Mouse (Mus musculus) urinary bladder, adult 18-20 months (tissue): ENCODE measurements at regions not wholly inside any gene's neighbourhood (a gene's known extent, or its start where the extent isn't known, plus 50 kb on each side); places are given as distances from the start of the nearest gene placed in this dataset.

ENCODE experiments used
- DNase-seq, 2 experiments: peaks; one replicate each; pipeline ENCODE4 v3.0.0; 2022; ENCODE audit warnings: low spot score in 2 of 2, mixed read lengths in 2 of 2

DNA sequence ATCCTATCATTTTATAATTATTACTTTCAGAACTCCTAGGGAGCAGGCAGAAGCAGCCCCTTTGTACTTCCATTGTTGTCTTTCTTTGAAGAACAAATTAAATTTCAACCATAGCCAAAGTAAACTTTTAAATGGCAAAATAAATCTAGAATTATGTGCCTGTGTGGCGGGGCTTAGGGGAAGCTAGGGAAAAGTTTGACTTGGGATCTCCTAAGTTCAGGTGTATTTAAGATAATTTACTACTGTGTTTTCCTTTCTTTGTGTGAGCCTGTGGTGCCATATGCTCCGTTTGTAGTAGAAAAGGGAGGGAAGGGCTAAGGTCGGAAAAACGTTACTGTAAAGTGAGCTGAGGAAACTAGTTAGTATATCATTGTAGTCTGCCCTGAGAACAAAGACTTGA, 1062.5 kb upstream of the Zeb2 start:
- no peak for DNase-seq

DNA sequence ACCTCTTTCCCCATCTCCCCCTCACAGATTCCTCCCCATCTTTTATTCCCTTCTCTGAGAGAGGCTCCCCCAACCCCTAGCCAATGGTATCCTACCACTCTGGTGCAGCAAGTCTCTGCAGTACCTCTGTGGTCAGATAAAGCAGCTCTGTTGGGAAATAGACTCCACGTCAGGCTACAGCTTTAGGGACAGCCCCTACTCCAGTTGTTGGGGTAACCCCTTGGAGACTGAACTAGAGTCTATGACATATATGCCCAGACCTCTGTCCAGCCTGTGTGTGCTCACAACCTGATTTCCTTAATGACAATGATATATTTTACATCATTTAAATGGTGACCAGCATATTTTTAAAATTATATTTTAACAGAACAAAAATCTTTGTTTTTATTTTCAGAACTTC, 1051.3 kb upstream of the Zeb2 start:
- no peak for DNase-seq

DNA sequence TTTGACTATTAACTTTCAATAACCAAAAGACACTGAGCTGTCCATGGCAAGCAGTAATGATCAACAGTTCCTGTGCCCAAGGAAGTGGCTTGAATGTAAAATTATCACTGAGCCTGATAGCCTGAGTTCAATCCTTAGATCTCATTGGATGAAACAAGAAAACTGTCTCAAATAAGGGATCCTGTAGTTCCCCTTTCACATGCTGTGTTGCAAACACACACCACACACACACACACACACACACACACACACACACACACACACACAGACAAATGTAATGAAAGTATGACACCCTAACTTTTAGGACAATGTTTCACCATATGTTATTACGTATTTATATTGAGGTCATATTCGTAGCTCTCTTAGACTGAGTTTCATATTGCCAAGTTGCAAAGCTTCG, 1032.7 kb upstream of the Zeb2 start:
- DNase-seq = no peak

DNA sequence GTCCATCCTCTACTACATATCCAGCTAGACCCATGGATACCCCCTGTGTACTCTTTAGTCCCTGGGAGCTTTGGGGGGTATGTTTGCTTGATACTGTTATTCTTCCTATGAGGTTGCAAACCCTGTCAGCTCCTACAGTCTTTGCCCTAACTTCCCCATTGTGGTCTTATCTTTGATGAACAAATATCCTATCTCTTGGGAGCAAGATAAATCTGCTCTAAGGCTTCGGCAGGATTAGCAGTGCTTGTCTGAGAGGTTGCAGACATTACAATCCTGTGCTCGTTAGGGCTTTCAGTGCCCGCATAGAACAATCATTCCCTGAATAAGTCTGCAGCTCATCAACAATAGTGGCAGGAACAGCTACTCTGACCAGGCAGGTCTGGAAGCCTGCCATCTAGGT, 1002.7 kb upstream of the Zeb2 start:
- no peak for DNase-seq

DNA sequence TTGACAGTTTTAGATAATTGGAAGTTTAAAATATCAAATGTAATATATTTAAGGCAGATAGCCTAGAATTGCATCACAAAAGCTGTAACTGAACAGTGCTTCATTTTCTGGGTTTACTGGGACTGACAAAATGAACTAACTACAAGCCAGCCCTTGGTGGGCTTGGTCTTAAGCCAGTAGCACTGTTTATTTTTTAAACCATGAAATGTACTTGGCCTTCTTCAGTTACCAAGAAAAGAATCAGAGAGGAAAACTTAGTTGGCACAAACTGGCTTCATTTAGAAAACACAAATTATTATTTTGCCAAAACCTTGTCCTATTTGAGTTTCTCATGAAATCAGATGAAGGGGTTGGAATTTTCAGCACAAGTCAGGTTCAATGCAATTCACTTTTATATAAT, 989.8 kb upstream of the Zeb2 start:
- no peak for DNase-seq

DNA sequence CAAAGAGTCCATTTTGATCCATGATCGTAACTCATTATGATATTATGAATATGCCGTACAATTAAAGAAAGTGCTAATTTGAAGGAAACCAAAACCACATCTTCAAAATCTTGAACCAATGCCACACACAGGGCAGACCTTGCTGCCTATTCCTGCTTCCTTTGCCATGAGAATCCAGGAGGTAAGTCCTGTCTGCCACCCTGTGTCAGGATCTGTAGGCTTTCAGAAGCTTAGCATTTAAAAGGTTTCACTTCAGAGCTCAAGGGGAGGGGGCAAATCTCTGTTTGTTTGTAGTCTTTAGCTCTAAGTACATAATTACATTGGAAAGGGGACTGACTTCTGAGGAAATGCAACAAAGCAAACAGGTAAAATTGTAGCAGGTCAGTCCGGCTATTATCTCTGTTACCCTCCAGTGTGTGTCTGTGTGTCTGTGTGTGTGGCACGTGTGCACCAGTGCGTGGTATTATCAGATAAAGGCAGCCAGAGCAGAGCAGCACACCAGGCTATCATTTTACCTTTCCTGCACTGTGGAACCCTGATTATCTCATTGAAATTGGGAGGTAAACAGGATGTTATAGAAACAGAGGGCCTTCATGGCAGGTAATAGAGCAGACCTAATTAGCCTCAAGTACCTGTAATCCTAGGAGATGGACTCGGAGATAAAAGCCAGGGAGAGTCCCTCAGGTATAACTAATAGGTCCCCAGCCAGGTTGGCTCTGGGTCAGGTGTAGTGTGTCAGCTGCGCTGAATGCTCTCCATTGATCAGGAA, 948.0 kb upstream of the Zeb2 start:
- no peak for DNase-seq

DNA sequence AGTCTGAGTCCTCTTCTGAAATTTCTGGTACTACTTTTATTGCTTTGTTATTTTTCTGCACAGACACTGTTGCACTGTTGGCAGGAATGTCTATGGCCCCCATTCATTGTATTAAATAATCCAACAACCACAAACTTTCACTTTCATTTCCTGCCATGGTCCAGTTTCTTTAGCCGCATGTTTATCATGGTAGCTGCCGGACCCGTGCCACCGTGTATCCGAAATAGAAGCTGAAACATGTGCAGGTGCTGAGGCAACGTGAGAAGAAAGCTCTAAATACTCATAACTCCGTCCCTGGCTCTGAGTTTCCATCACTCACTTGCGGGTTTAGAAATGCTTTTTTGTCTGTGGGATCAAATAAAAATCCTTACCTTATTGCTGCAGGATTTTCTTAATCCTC, 938.5 kb upstream of the Zeb2 start:
- no peak for DNase-seq

DNA sequence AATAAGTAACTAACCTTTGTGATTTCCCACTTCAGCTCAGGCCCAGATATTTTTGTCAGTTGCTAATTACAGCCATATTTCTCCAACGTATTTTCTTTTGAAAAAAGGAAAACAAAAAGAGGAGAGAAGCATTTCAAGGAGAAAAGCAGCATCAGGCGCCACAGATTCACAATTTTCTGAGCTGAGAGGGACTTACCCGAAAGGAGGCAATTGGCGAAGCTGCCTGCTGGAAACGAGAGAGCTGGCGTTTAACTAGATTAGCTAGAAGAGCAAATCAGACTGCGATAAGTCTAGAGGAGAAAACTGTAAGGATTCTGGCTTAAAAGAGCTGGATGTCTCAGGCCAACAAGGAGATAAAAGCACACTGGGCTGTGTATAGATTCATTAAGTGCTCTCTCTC, 937.7 kb upstream of the Zeb2 start:
- DNase-seq = no peak

DNA sequence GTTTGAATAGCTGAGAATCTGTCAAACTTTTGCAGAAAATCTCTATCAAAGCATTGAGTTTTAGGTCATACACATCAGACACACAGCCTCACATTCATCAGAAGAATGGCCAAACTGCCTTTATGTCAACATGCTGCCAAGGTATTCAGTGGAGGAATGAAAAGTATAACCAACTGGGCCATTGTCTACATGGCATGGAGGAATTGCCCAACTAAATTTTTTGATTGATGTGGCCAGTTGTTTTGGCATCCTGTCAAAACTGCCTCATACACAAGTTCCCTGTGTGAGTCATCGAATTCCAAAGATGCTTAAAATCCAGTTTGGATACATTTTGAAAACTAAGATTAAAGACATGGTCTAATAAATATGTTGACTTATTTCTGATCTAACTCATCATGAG, 904.7 kb upstream of the Zeb2 start:
- DNase-seq = no peak

DNA sequence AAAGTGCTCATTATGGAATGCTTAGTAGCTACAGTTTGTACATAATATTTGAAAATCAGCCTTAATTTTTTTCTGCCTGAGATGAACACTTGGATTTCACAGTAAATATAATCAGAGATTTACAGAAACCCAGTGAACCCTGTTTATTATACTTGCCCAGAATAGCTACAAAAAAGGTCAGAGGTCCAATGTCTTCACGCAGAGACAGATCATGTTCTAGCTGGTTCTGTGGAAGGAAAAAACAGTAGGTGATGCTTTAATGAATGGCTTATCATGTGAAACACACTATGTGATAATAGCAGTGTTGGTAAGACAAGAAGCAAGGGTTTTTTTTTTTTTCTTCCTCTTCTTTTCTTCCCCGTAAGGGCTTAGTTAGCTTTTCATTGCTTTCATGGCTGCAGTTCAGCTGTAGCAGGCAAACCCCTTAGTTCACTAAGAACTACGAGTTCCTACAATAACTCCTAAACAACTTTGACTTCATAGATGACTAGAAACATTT, 896.6 kb upstream of the Zeb2 start:
- DNase-seq = no peak

DNA sequence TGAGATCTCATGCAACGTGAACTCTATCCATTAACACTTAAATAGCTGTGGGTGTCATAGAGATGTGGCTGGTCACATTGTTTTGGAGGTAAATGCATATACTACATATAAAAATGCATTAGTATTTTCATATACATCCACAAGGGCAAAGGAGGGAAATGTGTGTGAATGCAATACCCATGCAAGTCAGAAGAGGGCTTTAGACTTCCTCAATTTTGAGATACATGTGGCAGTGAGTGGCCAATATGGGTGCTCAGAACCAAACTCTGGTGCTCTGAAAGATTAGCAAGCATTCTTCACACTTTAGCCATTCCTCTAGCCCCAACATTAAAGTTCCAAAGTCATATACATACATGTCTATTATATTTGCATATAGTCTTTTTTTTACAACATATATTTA, 895.5 kb upstream of the Zeb2 start:
- no peak for DNase-seq

DNA sequence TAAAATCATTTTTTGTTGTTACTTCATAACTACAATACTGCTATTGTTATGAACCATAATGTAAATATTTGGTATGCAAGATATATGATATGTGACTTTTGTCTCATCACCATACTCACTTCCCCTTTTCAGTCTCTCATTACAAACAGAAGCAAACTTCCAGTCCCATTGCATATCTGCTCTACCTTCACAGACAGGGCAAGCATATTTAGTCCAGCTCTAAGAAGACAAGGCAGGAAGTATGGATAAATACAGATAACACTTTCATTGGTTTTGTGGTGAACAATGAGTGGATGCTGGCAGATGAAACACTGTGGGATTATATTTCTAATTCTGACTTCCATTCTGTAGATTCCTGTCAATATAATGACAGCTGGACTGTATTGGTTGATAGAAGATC, 858.0 kb upstream of the Zeb2 start:
- no peak for DNase-seq

DNA sequence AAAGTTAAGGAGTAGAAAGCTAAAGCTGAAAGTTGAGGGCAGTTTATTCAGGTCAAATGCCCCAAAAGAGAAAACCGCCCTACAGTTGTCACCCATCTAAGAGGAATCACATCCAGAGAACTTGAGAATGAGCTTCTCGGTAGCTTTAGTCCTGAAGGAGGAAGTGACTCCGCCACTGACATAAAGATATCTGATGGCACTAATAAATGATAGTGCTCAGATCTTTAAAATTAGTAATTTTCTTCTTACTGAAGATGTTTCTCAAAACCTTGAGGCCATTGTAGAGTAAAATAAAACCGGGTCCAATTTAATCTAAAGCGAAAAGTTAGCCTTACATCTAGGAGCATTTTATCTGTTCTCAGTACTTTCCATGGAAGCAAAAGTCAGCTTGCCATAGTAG, 851.4 kb upstream of the Zeb2 start:
- DNase-seq = no peak

DNA sequence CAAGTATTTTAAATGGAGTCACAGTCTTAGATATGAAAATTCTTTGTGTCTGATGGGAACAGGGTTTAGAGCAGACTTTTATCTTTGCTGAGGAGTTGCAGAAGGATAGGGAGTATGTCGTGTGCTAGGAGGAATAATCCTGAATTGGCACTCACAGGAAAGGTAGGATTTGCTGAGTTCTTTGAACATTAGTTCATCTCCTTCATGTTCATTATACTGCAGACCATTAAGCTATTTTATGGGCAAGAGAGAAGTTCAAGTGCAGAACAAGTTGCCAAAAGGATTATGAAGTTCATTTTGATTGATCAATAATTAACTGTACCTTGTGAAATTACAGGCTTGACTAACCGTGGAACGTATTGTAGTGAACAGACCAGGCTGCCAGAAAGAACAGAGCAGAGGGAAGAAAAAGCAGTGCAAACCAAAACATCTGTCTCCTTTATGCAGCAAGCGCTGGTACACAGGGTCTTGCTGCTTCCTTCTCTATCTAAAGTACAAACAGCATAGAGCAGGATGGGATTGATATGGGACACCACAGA, 839.7 kb upstream of the Zeb2 start:
- no peak for DNase-seq

DNA sequence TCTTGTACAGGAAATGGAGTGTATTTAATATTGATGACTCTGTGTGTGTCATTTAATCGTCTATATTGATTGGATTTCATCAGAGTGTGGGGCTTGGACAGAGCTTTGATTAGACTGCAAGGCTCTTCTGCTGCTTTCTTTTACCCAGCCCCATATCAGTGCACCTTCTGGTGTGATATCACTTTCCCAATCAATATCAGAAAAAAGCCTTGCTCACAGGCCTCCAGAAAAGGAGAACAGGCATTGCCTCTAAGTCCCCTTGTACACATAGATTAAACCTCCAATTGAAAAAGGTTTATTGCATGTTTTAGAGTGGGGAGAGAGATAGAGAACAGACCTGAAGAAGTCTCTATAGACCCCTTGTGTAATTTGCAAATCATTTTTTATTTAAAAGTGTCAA, 831.6 kb upstream of the Zeb2 start:
- no peak for DNase-seq

DNA sequence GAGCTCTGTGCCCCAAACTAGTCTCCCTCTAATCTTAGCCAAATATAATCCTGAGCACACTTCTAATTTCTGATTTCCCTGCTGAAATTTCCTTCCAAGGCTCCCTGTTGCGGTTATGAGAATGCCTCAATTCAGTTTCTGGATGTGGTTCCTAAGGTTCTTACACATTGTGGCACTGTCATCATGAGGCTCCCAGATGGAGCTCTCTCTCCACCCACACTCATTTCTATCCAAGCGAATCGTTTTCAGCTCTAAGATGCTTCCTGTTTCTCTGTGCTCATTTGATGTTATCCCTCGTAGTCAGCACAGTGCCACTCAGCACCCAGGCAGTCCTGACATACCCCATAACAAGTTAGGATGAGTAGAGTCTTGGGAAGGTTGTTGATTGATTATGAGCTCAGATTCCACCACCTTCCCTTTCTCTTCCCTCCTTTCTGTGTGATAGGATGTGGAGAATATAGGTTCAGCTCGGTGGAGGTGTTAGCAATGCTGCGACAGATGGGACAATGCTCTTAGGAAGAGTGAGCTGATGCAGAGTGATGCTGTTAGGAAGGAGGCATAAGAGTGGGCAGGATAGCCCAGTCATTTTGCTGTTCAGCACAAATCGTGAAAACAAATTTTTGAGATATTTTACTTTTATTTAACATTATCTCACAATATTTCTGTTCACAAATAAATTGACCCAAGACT, 808.7 kb upstream of the Zeb2 start:
- DNase-seq = no peak

DNA sequence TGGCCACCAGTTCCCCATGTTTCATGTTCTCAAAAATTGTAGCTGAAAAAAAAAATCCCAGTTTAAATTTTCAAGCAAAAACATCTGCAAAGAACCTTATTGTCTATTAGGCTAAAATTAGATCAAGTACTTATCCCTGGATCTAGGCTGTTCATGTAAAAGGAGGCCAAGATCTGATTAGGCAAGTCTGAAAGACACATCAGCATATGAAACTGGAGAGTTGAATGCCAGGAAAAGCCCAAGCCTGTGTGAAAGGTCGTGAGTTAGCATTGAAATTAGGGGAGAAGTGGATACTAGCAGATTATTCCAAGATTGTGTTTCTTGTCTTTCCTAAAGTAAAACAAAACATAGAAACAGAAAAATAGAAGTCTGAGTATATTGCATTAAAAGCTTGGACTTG, 791.7 kb upstream of the Zeb2 start:
- no peak for DNase-seq

DNA sequence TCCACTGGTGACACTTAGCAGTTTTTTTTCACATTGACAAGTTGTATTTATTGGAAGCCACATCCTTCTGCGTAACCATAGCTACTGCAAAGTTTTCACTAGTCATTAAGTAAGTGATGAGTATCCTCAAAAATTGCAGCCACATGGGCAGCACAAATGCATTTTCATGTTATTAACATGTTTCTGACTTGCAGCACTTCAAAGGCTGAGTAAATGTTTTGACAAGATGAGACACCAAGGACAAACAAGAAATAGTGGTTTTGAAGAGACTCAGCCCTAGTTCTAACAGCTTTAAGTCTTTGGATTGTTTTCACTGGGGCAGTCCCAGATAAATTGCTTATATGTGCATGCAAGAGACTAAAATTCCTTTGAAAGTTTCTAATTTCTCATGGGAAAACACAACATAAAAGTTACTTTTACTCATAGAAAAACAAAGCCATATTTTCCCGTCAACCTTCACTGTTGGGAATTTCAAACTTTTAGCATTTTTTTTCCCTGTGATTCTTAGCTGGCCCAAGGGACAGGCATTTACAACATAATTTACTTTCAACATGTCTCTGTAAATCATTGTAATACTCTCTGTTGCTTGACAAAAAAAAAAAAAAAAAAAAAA, 787.5 kb upstream of the Zeb2 start:
- DNase-seq = no peak

DNA sequence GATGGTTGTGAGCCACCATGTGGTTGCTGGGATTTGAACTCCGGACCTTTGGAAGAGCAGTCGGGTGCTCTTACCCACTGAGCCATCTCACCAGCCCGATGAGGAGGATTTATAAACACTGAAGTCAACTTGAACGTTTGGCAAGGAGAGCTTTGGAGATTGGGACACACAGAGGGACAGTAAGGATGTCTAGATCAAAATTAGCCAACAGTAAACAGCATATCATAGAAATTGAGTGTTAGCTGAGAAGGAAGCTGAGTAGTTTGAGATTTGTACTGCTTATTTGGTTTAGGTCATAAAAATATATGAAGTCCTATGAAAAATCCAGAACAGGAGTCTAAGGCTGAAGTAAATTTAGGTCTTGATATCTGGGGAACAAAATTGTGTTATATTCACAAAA, 786.9 kb upstream of the Zeb2 start:
- DNase-seq = no peak

DNA sequence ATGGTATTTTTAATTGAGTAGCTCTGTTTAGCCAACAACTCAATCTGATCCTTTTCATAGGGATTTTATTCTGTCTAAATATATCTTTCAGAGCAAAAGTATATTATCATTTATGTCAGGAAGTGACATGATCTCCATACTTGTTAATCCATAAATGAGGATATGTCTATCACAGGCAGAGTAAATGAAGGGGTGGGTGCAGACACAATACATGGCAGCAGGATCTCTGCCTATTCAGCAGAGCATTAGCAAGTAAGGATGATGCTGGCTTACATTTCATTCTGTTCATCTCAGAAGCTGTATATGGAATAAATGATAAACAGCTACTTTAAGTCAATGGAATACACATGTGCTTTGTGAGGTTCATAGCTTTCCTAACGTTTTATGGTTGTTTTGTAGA, 786.2 kb upstream of the Zeb2 start:
- DNase-seq = no peak

DNA sequence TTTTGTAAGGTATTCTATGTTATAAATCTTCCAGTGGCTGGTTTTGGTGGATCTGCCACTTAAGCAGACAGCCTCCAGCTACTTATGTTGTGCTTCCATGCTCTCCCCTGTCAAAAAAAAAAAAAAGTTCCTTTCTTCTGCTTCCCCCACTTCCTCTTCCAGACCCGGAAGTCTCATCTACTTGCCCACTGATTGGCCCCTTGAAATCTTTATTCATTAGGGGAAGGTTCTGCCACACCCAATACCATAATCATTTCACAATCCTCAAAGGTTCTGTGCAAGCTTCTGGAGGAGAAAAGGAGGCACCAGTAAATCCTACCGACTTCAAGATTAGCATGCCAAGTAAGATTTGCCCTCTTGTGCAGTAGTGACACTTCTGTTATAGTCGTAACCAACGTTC, 784.7 kb upstream of the Zeb2 start:
- DNase-seq = no peak

DNA sequence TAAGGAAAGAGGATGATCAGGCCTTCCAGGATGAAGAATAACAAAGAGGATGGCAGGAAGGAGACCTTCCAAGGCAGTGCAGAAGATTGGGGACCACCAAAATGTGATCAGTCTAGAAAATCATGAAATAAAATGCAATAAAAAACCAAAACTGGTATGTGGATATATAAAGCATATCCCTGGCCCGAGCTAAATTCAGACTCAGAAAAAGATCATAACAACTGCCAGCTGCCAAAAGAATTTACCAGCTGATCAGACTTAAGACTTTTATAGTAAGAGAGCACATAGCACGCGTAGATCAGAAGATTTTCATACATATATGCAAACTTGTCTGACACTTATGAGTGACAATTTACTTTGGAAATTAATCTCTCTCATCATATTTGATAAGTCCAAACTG, 767.5 kb upstream of the Zeb2 start:
- no peak for DNase-seq

DNA sequence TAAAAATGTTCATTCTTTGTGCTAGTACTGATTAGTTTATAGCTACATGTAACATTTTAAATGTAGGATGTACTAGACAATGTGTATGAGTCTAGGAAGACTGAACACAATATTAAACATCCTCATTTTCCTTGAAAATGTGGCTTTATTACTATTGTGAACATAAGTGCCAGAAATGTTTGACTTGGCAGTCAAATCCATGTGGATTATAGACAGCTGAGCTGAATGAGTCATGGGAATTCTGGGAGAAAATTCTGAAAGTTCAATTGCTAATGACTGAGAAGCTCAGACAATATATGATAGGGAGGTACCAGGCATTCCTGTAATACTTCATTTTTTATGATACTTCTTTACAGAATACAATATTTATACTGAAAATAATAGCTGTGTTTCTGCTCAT, 761.5 kb upstream of the Zeb2 start:
- DNase-seq = no peak
